Mouse (Mus musculus) heart, postnatal 0 days (tissue): ENCODE measurements around the gene Dcakd. TPM values are rescaled to one million over a fixed set of nuclear protein-coding genes. Genes with fewer than 3 reads are reported as not detected.

Experiments
- ATAC-seq: fragments of 200-750 bp; cut with Nextera tagmentation; 2 replicates; pipeline ENCODE4 v1.8.0; 2017; ENCODE audit warnings: low read depth, moderate number of reproducible peaks, moderate library complexity; ENCODE audit not compliant: insufficient read depth
- DNase-seq: peaks from one replicate; pipeline ENCODE4 v3.0.0-alpha.2; 2016; ENCODE audit warnings: low spot score
- H3K27ac ChIP-seq: fragments of 300-500 bp; sonication (generic); 2 replicates; pipeline ENCODE4 v1.5.1; 2014; ENCODE audit warnings: low read depth, mild to moderate bottlenecking
- H3K27me3 ChIP-seq: fragments of 300-500 bp; sonication (generic); 2 replicates; pipeline ENCODE4 v1.6.1; 2014; ENCODE audit warnings: low read length, mixed read lengths; ENCODE audit not compliant: control insufficient read depth, insufficient read depth
- H3K36me3 ChIP-seq: fragments of 300-500 bp; sonication (generic); replicated peaks from 2 replicates; pipeline ENCODE4 v1.6.1; 2014; ENCODE audit warnings: low read length, mixed read lengths; ENCODE audit not compliant: control insufficient read depth, insufficient read depth
- H3K4me1 ChIP-seq: fragments of 300-500 bp; sonication (generic); 2 replicates; pipeline ENCODE4 v1.6.1; 2014; ENCODE audit warnings: antibody characterized with exemption; ENCODE audit not compliant: control insufficient read depth, insufficient read depth
- H3K4me2 ChIP-seq: fragments of 300-500 bp; sonication (generic); 2 replicates; pipeline ENCODE4 v1.6.1; 2014; ENCODE audit warnings: low read depth, mild to moderate bottlenecking, low read length, moderate library complexity
- H3K4me3 ChIP-seq: fragments of 300-500 bp; sonication (generic); 2 replicates; pipeline ENCODE4 v1.5.1; 2014; ENCODE audit warnings: low read depth, low read length
- H3K9ac ChIP-seq: fragments of 300-500 bp; sonication (generic); replicated peaks from 2 replicates; pipeline ENCODE4 v1.6.1; 2014; ENCODE audit warnings: low read depth, low read length, mixed read lengths
- H3K9me3 ChIP-seq: fragments of 300-500 bp; sonication (generic); replicated peaks from 2 replicates; pipeline ENCODE4 v1.6.1; 2016; ENCODE audit warnings: low read length; ENCODE audit not compliant: control insufficient read depth
- CTCF ChIP-seq: IDR thresholded peaks from 2 replicates; pipeline ENCODE4 v1.5.1; 2016; ENCODE audit warnings: antibody characterized with exemption, control low read depth, low read depth
- EP300 ChIP-seq: IDR thresholded peaks from 2 replicates; pipeline ENCODE4 v1.6.1; 2016; ENCODE audit warnings: antibody characterized with exemption, low read depth
- WGBS: fragments of 180-500 bp; shearing (Covaris S2); extraction: QIAGEN DNeasy Blood & Tissue Kit; methylation state at CpG from one replicate; pipeline ENCODE4 v1.1.7; 2014; 5-methylcytosine and 5-hydroxymethylcytosine counted together
- polyA plus RNA-seq: library from polyadenylated mRNA; unstranded; fragments of >200 nt; fragmentation: Nextera tagmentation; extraction: Ambion mirVana; gene quantifications from 2 replicates; pipeline ENCODE4 v1.2.1, GENCODE M21; 2015
- total RNA-seq: library from RNA; depleted of rRNA; stranded (reverse); fragments of >200 nt; gene quantifications from 2 replicates; pipeline ENCODE4 v1.2.3, GENCODE M21; 2014; ENCODE audit warnings: low replicate concordance

The Dcakd gene
- total and polyA plus RNA-seq, 2 experiments from 2014 or later = 45.2 to 64.0 TPM

GRCm38 (mm10) chr11:103067051-103067361 is 38.9 kb upstream of the Dcakd start:
- Histone ChIP-seq H3K9me3 (no peaks in the 10 kb centered on the region), H3K4me3 (no peak overlapping the region), H3K4me1 (peaks cover 16% of the 10 kb centered on the region), H3K4me2 (no peak overlapping the region), H3K27ac (peak overlapping the region; percentile 50), H3K36me3 (peaks cover 85% of the 10 kb centered on the region), H3K27me3 (no peaks in the 10 kb centered on the region), H3K9ac (no peak overlapping the region)
- DNase-seq (no peak), ATAC-seq (no peak)
- no peak for TF ChIP-seq CTCF
- no peak for TF ChIP-seq EP300
- 78% methylated on average over 6 of the region's 6 CpGs for WGBS

- peaks cover 21% of the 10 kb centered on the region for H3K4me1 ChIP-seq
- H3K4me3 ChIP-seq = no peak overlapping the region
- no peak overlapping the region for H3K9ac ChIP-seq
- H3K36me3 ChIP-seq = peaks cover 86% of the 10 kb centered on the region
- DNase-seq (no peak), ATAC-seq (no peak)
- H3K9me3 ChIP-seq = no peaks in the 10 kb centered on the region
- no peaks in the 10 kb centered on the region for H3K27me3 ChIP-seq
- TF ChIP-seq EP300 (no peak), CTCF (no peak)
- no peak overlapping the region for H3K4me2 ChIP-seq
- 87% methylated on average over 14 of the region's 14 CpGs for WGBS
- H3K27ac ChIP-seq = no peak overlapping the region
These were observed 38.3 kb upstream of the Dcakd start for GRCm38 (mm10) chr11:103066191-103067050.

GRCm38 (mm10) chr11:103058499-103059085 is 30.5 kb upstream of the Dcakd start:
- Histone ChIP-seq H3K9me3 (no peaks in the 10 kb centered on the region), H3K36me3 (peaks cover 80% of the 10 kb centered on the region), H3K9ac (no peak overlapping the region), H3K27ac (peak overlapping the region; percentile 67), H3K4me1 (peaks cover 12% of the 10 kb centered on the region; the same call in 1 of the 2 replicates), H3K27me3 (no peaks in the 10 kb centered on the region), H3K4me2 (no peak overlapping the region), H3K4me3 (no peak overlapping the region)
- 36% methylated on average over 3 of the region's 3 CpGs for WGBS
- DNase-seq = no peak
- TF ChIP-seq EP300 (no peak), CTCF (peak; percentile 33)
- peak; percentile 47 for ATAC-seq

- Histone ChIP-seq H3K36me3 (peaks cover 69% of the 10 kb centered on the region), H3K27ac (no peak overlapping the region)
- no peak for ATAC-seq
These were observed 28.5 kb upstream of the Dcakd start for GRCm38 (mm10) chr11:103056636-103057035.

GRCm38 (mm10) chr11:103054798-103055197 is 26.7 kb upstream of the Dcakd start:
- peak overlapping the region; percentile 30; the same call in 1 of the 2 replicates for H3K27ac ChIP-seq
- peaks cover 62% of the 10 kb centered on the region for H3K36me3 ChIP-seq
- no peak overlapping the region for H3K9ac ChIP-seq
- H3K4me2 ChIP-seq = no peak overlapping the region
- WGBS = 43% methylated on average over 6 of the region's 6 CpGs
- ATAC-seq (no peak), DNase-seq (peak; percentile 63)
- H3K27me3 ChIP-seq = no peaks in the 10 kb centered on the region
- H3K4me3 ChIP-seq = no peak overlapping the region
- no peaks in the 10 kb centered on the region for H3K9me3 ChIP-seq
- TF ChIP-seq CTCF (peak; percentile 84), EP300 (no peak)
- peaks cover 20% of the 10 kb centered on the region; the same call in 1 of the 2 replicates for H3K4me1 ChIP-seq

More at GRCm38 (mm10) chr11:103056636-103057035, 28.5 kb upstream of the Dcakd start:
- WGBS = 87% methylated on average over 7 of the region's 7 CpGs
- Histone ChIP-seq H3K4me3 (no peak overlapping the region), H3K4me1 (peaks cover 18% of the 10 kb centered on the region; the same call in 1 of the 2 replicates), H3K4me2 (no peak overlapping the region), H3K9ac (no peak overlapping the region), H3K9me3 (no peaks in the 10 kb centered on the region), H3K27me3 (no peaks in the 10 kb centered on the region)
- TF ChIP-seq EP300 = no peak
- no peak for TF ChIP-seq CTCF
- no peak for DNase-seq
